Mouse (Mus musculus) stomach, embryonic 14.5 days (tissue): ENCODE measurements around the gene Tmprss7. TPM values are rescaled to one million over a fixed set of nuclear protein-coding genes. Genes with fewer than 3 reads are reported as not detected.
A peak's percentile ranks its signal among the peaks of the same experiment; 100 is the strongest.

ENCODE experiments used
- ATAC-seq: fragments of 200-750 bp; cut with Nextera tagmentation; 2 replicates; pipeline ENCODE4 v1.8.0; 2017; ENCODE audit warnings: low read depth, moderate TSS enrichment; ENCODE audit not compliant: insufficient number of reproducible peaks, insufficient read depth, low FRiP score
- H3K27ac ChIP-seq: fragments of 300-500 bp; sonication (generic); 2 replicates; pipeline ENCODE4 v1.5.1; 2014; ENCODE audit warnings: mild to moderate bottlenecking, low read length, moderate library complexity, mixed read lengths
- H3K27me3 ChIP-seq: fragments of 300-500 bp; sonication (generic); 2 replicates; pipeline ENCODE4 v1.6.1; 2014; ENCODE audit warnings: low read length, control low read depth, mixed read lengths; ENCODE audit not compliant: control insufficient read depth, insufficient read depth
- H3K36me3 ChIP-seq: fragments of 300-500 bp; sonication (generic); 2 replicates; pipeline ENCODE4 v1.6.1; 2014; ENCODE audit warnings: mild to moderate bottlenecking, control low read depth, low read length, moderate library complexity, mixed read lengths; ENCODE audit not compliant: control insufficient read depth, insufficient read depth
- H3K4me1 ChIP-seq: fragments of 300-500 bp; sonication (generic); 2 replicates; pipeline ENCODE4 v1.6.1; 2014; ENCODE audit warnings: low read length, control low read depth, mixed read lengths; ENCODE audit not compliant: control insufficient read depth, insufficient read depth
- H3K4me2 ChIP-seq: fragments of 300-500 bp; sonication (generic); replicated peaks from 2 replicates; pipeline ENCODE4 v1.6.1; 2014; ENCODE audit warnings: low read depth, low read length, control low read depth
- H3K4me3 ChIP-seq: fragments of 300-500 bp; sonication (generic); 2 replicates; pipeline ENCODE4 v1.5.1; 2014; ENCODE audit warnings: low read depth, low read length, control low read depth
- H3K9ac ChIP-seq: fragments of 300-500 bp; sonication (generic); replicated peaks from 2 replicates; pipeline ENCODE4 v1.6.1; 2014; ENCODE audit warnings: low read depth, mild to moderate bottlenecking, control low read depth, low read length, moderate library complexity, mixed read lengths
- H3K9me3 ChIP-seq: fragments of 300-500 bp; sonication (generic); 2 replicates; pipeline ENCODE4 v1.6.1; 2016; ENCODE audit warnings: low read depth, low read length, control low read depth; ENCODE audit not compliant: control insufficient read depth
- WGBS: fragments of 180-500 bp; shearing (Covaris S2); extraction: QIAGEN DNeasy Blood & Tissue Kit; methylation state at CpG from one replicate; pipeline ENCODE4 v1.1.7; 2014; 5-methylcytosine and 5-hydroxymethylcytosine counted together
- polyA plus RNA-seq: library from polyadenylated mRNA; unstranded; fragments of >200 nt; fragmentation: Nextera tagmentation; extraction: Ambion mirVana; gene quantifications from 2 replicates; pipeline ENCODE4 v1.2.1, GENCODE M21; 2014

Gene Tmprss7
- polyA plus RNA-seq, 1 experiment from 2014 or later: not detected

- Histone ChIP-seq H3K9me3 (no peaks in the 10 kb centered on the region), H3K36me3 (no peaks in the 10 kb centered on the region), H3K4me2 (no peak overlapping the region), H3K4me1 (no peaks in the 10 kb centered on the region), H3K4me3 (no peak overlapping the region), H3K9ac (no peak overlapping the region), H3K27ac (no peak overlapping the region), H3K27me3 (no peaks in the 10 kb centered on the region)
- peak; percentile 46; the same call in 1 of the 2 replicates for ATAC-seq
- 42% methylated on average over 5 of the region's 5 CpGs for WGBS
Observed at GRCm38 (mm10) chr16:45630347-45630960, 63.0 kb downstream of the Tmprss7 start.

- 70% methylated on average over 8 of the region's 8 CpGs for WGBS
- no peak overlapping the region for H3K4me3 ChIP-seq
- no peak overlapping the region for H3K9ac ChIP-seq
- H3K27ac ChIP-seq: no peak overlapping the region
- H3K9me3 ChIP-seq: no peaks in the 10 kb centered on the region
- no peak for ATAC-seq
- no peaks in the 10 kb centered on the region for H3K4me1 ChIP-seq
- H3K27me3 ChIP-seq: no peaks in the 10 kb centered on the region
- no peaks in the 10 kb centered on the region for H3K36me3 ChIP-seq
- H3K4me2 ChIP-seq: no peak overlapping the region
Observed at GRCm38 (mm10) chr16:45629497-45630105, 63.9 kb downstream of the Tmprss7 start.

GRCm38 (mm10) chr16:45625342-45625741 lies 68.1 kb downstream of the Tmprss7 start:
- ATAC-seq: no peak
- H3K36me3 ChIP-seq: no peaks in the 10 kb centered on the region
- H3K9ac ChIP-seq: no peak overlapping the region
- H3K4me1 ChIP-seq: no peaks in the 10 kb centered on the region
- WGBS: 83% methylated on average over 2 of the region's 2 CpGs
- no peaks in the 10 kb centered on the region for H3K27me3 ChIP-seq
- no peak overlapping the region for H3K27ac ChIP-seq
- no peaks in the 10 kb centered on the region for H3K9me3 ChIP-seq
- no peak overlapping the region for H3K4me3 ChIP-seq
- no peak overlapping the region for H3K4me2 ChIP-seq

GRCm38 (mm10) chr16:45624791-45625190 lies 68.7 kb downstream of the Tmprss7 start:
- 86% methylated on average over 2 of the region's 2 CpGs for WGBS

GRCm38 (mm10) chr16:45623230-45623629 lies 70.2 kb downstream of the Tmprss7 start:
- ATAC-seq: no peak
- Histone ChIP-seq H3K27ac (no peak overlapping the region), H3K4me3 (no peak overlapping the region), H3K4me1 (peaks cover 4% of the 10 kb centered on the region; the same call in 1 of the 2 replicates), H3K27me3 (no peaks in the 10 kb centered on the region), H3K9me3 (no peaks in the 10 kb centered on the region), H3K9ac (no peak overlapping the region), H3K36me3 (no peaks in the 10 kb centered on the region), H3K4me2 (no peak overlapping the region)
- 81% methylated on average over 4 of the region's 4 CpGs for WGBS

More at GRCm38 (mm10) chr16:45624791-45625190, 68.7 kb downstream of the Tmprss7 start:
- Histone ChIP-seq H3K36me3 (no peaks in the 10 kb centered on the region), H3K4me2 (no peak overlapping the region), H3K4me3 (no peak overlapping the region), H3K4me1 (peaks cover 3% of the 10 kb centered on the region; the same call in 1 of the 2 replicates), H3K27me3 (no peaks in the 10 kb centered on the region), H3K27ac (no peak overlapping the region), H3K9ac (no peak overlapping the region), H3K9me3 (no peaks in the 10 kb centered on the region)
- no peak for ATAC-seq

- Histone ChIP-seq H3K27me3 (no peaks in the 10 kb centered on the region), H3K4me2 (no peak overlapping the region), H3K4me1 (peaks cover 4% of the 10 kb centered on the region; the same call in 1 of the 2 replicates), H3K9ac (no peak overlapping the region), H3K36me3 (no peaks in the 10 kb centered on the region), H3K9me3 (no peaks in the 10 kb centered on the region), H3K27ac (no peak overlapping the region), H3K4me3 (no peak overlapping the region)
- WGBS: 44% methylated on average over 8 of the region's 8 CpGs
- no peak for ATAC-seq
Observed at GRCm38 (mm10) chr16:45619751-45620375, 73.6 kb downstream of the Tmprss7 start.

GRCm38 (mm10) chr16:45615944-45616343 lies 77.5 kb downstream of the Tmprss7 start:
- Histone ChIP-seq H3K4me1 (peaks cover 4% of the 10 kb centered on the region; the same call in 1 of the 2 replicates), H3K4me2 (no peak overlapping the region), H3K36me3 (no peaks in the 10 kb centered on the region), H3K9me3 (no peaks in the 10 kb centered on the region), H3K9ac (no peak overlapping the region), H3K4me3 (no peak overlapping the region), H3K27ac (no peak overlapping the region), H3K27me3 (no peaks in the 10 kb centered on the region)
- ATAC-seq: no peak
- WGBS: 90% methylated on average over 1 of the region's 1 CpGs

- WGBS: 55% methylated on average over 2 of the region's 2 CpGs
- no peaks in the 10 kb centered on the region for H3K27me3 ChIP-seq
- H3K4me2 ChIP-seq: no peak overlapping the region
- H3K4me3 ChIP-seq: no peak overlapping the region
- no peak overlapping the region for H3K9ac ChIP-seq
- no peak overlapping the region for H3K27ac ChIP-seq
- H3K4me1 ChIP-seq: 0 out of 2 replicates have a peak, but pooled peaks cover 3% of the 10 kb centered on the region
- ATAC-seq: no peak
- H3K36me3 ChIP-seq: no peaks in the 10 kb centered on the region
- no peaks in the 10 kb centered on the region for H3K9me3 ChIP-seq
Observed at GRCm38 (mm10) chr16:45613247-45613646, 80.2 kb downstream of the Tmprss7 start.
